Mouse (Mus musculus) limb, embryonic 13.5 days (tissue): Measurements from ENCODE around the gene Gm42688. TPM values are rescaled to one million over a fixed set of nuclear protein-coding genes. Genes with fewer than 3 reads are reported as not detected.

Experiments used
- ATAC-seq: fragments of 200-750 bp; cut with Nextera tagmentation; 2 replicates; pipeline ENCODE4 v1.8.0; 2017; ENCODE audit warnings: low read depth, moderate number of reproducible peaks, moderate TSS enrichment; ENCODE audit not compliant: low FRiP score
- H3K27ac ChIP-seq: fragments of 300-500 bp; sonication (generic); 2 replicates; pipeline ENCODE4 v1.5.1; 2015; ENCODE audit warnings: inconsistent platforms, mild to moderate bottlenecking, moderate library complexity
- H3K27me3 ChIP-seq: fragments of 300-500 bp; sonication (generic); 2 replicates; pipeline ENCODE4 v1.6.1; 2015; ENCODE audit warnings: mild to moderate bottlenecking, inconsistent platforms
- H3K36me3 ChIP-seq: fragments of 300-500 bp; sonication (generic); 2 replicates; pipeline ENCODE4 v1.6.1; 2015; ENCODE audit warnings: inconsistent platforms, mild to moderate bottlenecking, moderate library complexity
- H3K4me1 ChIP-seq: fragments of 300-500 bp; sonication (generic); 2 replicates; pipeline ENCODE4 v1.6.1; 2015; ENCODE audit warnings: inconsistent platforms
- H3K4me2 ChIP-seq: fragments of 300-500 bp; sonication (generic); replicated peaks from 2 replicates; pipeline ENCODE4 v1.6.1; 2015; ENCODE audit warnings: inconsistent platforms, mild to moderate bottlenecking, moderate library complexity
- H3K4me3 ChIP-seq: fragments of 300-500 bp; sonication (generic); 2 replicates; pipeline ENCODE4 v1.5.1; 2015; ENCODE audit warnings: moderate library complexity, mild to moderate bottlenecking, inconsistent platforms
- H3K9ac ChIP-seq: fragments of 300-500 bp; sonication (generic); 2 replicates; pipeline ENCODE4 v1.6.1; 2015; ENCODE audit warnings: mild to moderate bottlenecking, inconsistent platforms
- H3K9me3 ChIP-seq: fragments of 300-500 bp; sonication (generic); 2 replicates; pipeline ENCODE4 v1.6.1; 2016; ENCODE audit warnings: inconsistent platforms
- WGBS: fragments of 180-500 bp; shearing (Covaris S2); methylation state at CpG from one replicate; pipeline ENCODE4 v1.1.7; 2015; 5-methylcytosine and 5-hydroxymethylcytosine counted together
- polyA plus RNA-seq: library from polyadenylated mRNA; unstranded; fragments of >200 nt; fragmentation: Nextera tagmentation; extraction: Ambion mirVana; gene quantifications from 2 replicates; pipeline ENCODE4 v1.2.1, GENCODE M21; 2015

Gm42688 gene
- polyA plus RNA-seq = 2.8 and 3.1 TPM in 2 replicates

DNA sequence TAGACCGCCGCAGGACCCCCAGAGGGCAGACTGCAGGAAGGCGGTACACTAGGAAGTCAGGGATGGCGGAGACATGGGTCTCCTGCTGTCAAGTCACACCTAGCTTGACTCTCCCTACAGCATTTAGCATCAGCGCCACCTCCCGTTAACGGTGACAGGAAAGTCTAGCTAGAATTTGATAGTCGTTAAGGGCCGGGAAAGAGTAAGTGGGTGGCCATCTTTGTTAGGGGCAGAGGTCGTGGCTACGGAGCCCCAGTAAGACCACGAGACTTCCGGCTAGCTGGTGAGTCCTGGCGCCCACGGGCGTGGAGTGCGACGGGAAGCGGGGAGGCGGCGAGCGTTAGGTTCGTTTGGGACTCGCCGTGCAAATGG is at the start of gene Gm42688, which contains the start of gene Ccdc142:
Gm42688 (plus strand) TSS at position 302 of the 372 bp plus-strand sequence.
Ccdc142 (plus strand) TSS at position 286 of the 372 bp plus-strand sequence.
- Histone ChIP-seq H3K36me3 (0 out of 2 replicates have a peak, but pooled peaks cover 3% of the 10 kb centered on the region), H3K4me2 (peak within 1 kb of the TSS; percentile 99), H3K27me3 (peaks cover 2% of the 10 kb centered on the region; the same call in 1 of the 2 replicates), H3K9me3 (no peaks in the 10 kb centered on the region), H3K4me3 (peak within 1 kb of the TSS; percentile 77), H3K4me1 (peaks cover 15% of the 10 kb centered on the region), H3K27ac (peak within 1 kb of the TSS; percentile 83), H3K9ac (peak within 1 kb of the TSS; percentile 86)
- ATAC-seq = peak; percentile 89
- WGBS = under 1% methylated on average over 25 of the region's 25 CpGs

DNA sequence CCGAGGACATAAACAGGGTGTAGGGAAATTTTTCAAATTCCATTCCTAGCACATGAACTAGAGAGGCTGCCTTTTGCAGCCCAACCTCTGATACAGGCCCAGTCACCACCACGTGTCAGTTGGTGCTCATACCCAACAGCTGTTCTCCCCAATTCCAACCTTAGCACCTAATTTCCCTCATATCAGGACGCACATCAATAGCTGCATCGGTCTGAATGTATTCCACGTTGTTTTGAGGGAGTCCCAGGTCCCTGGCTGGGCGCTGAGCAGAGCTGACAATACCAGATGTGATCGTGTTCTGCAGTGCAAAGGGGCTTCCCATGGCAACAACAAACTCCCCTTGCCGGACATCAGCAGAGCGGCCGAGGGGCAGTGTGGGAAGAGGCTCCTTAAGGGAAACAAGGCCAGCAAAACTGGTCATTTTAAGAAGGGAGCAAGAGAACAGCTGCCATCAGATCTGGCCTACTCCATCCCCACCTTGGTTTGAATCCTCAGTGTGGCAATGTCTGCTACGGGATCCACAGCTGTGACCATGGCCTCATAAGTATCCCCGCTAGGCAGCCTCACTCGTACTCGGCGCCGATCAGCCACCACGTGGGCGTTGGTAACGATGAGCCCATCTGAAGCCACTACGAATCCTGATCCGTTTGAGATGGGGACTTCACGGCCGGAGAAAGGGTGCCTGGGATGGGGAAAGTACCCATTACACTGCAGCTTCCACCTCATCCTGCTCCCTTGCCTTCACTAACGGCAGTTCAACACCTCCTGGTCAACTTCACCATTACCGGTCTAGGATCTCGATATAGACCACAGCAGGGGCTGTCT is 48.1 kb upstream of the Gm42688 start:
- Histone ChIP-seq H3K36me3 (peaks cover 59% of the 10 kb centered on the region), H3K4me3 (peak overlapping the region; percentile 96), H3K4me1 (peaks cover 30% of the 10 kb centered on the region), H3K27ac (peak overlapping the region; percentile 93), H3K9me3 (no peaks in the 10 kb centered on the region), H3K27me3 (0 out of 2 replicates have a peak, but pooled peaks cover under 1% of the 10 kb centered on the region), H3K4me2 (peak overlapping the region; percentile 77), H3K9ac (peak overlapping the region; percentile 95)
- 1% methylated on average over 26 of the region's 26 CpGs for WGBS
- ATAC-seq = no peak

DNA sequence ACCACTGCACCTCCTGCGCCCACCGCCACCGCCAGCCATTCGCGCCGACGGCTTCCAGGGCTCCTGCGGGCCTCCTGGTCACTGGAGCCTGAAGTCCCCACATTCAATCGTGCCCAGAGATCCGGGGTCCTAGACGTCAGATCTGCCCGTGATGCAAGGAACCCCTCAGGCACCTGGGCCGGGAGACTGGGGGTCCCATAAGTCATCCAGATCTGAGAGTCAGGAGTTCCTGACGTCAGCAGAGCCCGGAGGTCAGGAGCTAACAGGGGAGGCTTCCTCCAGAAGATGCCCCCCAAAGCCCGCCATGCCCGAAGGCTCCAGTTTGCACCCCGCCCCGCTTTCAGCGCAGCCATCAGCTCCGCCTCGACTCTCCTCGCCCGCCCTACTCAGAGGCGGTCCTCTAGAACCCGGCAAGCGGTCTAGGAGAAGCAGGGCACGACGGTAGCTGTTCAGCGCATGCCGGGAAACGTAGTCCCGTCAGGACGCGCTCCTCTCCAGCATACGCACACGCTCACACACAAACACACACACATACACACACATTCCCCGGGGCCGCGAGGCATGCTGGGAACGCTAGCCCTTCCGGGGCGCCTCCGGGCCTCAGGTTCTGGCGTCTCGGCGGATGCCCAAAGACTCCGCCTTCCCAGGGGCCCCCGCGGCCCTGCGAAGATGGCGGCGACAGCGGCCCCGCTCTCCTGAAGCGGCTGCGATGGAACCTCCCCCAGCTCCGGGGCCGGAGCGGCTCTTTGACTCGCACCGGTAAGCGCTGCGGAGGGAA is 47.2 kb upstream of the Gm42688 start, which contains the start of gene Aup1:
Aup1 (plus strand) TSS at position 448 of the 778 bp plus-strand sequence.
- peak; percentile 96 for ATAC-seq

DNA sequence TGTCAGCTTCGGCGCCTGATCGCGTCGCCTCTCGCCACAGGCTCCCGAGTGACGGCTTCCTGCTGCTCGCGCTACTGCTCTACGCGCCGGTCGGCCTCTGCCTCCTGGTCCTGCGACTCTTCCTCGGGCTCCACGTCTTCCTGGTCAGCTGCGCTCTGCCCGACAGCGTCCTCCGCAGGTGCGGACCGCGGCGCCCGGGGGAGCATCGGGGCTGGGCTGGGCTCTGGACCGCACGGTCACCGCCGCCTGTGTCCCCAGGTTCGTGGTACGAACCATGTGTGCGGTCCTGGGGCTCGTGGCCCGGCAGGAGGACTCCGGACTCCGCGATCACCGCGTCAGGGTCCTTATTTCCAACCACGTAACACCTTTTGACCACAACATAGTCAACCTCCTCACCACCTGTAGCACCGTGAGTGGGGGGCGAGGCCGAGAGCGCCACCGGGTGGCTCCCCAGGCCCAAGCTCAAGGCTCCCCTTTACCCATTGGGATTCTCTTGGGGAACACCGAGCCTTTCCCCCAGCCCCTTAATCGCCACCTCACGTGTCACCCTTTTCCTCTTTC is 46.5 kb upstream of the Gm42688 start, which contains the start of gene Htra2:
Htra2 (minus strand) TSS at position 403 of the 561 bp plus-strand sequence.
- under 1% methylated on average over 48 of the region's 50 CpGs for WGBS
- peaks cover 30% of the 10 kb centered on the region for H3K4me1 ChIP-seq
- peak within 1 kb of the TSS; percentile 96 for H3K4me3 ChIP-seq
- H3K9me3 ChIP-seq = no peaks in the 10 kb centered on the region
- ATAC-seq = no peak; the same call in 1 of the 2 replicates
- H3K36me3 ChIP-seq = peaks cover 48% of the 10 kb centered on the region
- peaks cover 16% of the 10 kb centered on the region for H3K27me3 ChIP-seq
- H3K4me2 ChIP-seq = peak within 1 kb of the TSS; percentile 77
- peak within 1 kb of the TSS; percentile 95 for H3K9ac ChIP-seq
- H3K27ac ChIP-seq = peak within 1 kb of the TSS; percentile 93

More for the DNA sequence above, 47.2 kb upstream of the Gm42688 start, which contains the start of gene Aup1:
- Histone ChIP-seq H3K4me3 (peak within 1 kb of the TSS; percentile 96), H3K4me2 (peak within 1 kb of the TSS; percentile 77), H3K27ac (peak within 1 kb of the TSS; percentile 93), H3K9ac (peak within 1 kb of the TSS; percentile 95), H3K36me3 (peaks cover 55% of the 10 kb centered on the region), H3K27me3 (peaks cover 9% of the 10 kb centered on the region), H3K4me1 (peaks cover 30% of the 10 kb centered on the region), H3K9me3 (no peaks in the 10 kb centered on the region)
- under 1% methylated on average over 64 of the region's 64 CpGs for WGBS

DNA sequence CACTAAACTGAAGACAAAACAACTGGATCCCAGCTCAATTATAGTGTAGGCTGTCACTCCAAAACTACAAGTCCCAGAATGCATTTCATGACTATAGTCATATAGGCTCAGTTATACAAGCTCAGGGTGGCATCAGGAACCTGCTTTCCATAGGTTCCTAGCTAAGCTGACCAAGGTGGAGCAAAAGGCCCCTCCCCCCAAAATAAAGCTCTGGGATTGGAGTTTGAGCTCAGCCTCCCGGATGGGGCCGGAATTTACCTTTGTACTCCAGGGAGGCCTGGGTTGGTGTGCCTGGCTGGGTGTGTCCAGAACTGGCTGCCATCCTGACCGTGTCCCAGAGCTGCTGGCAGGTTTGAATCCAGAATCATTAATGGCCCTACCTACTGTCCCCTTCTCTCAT is 43.6 kb upstream of the Gm42688 start, which contains the start of gene Dqx1:
Dqx1 (plus strand) TSS at position 55 of the 400 bp plus-strand sequence.
- Histone ChIP-seq H3K4me1 (peaks cover 20% of the 10 kb centered on the region), H3K36me3 (peaks cover 27% of the 10 kb centered on the region), H3K9me3 (no peaks in the 10 kb centered on the region), H3K27me3 (peaks cover 44% of the 10 kb centered on the region), H3K27ac (no peak within 1 kb of the TSS), H3K9ac (no peak within 1 kb of the TSS), H3K4me2 (no peak within 1 kb of the TSS), H3K4me3 (no peak within 1 kb of the TSS; the same call in 1 of the 2 replicates)
- no peak for ATAC-seq
- WGBS = 55% methylated on average over 3 of the region's 3 CpGs

DNA sequence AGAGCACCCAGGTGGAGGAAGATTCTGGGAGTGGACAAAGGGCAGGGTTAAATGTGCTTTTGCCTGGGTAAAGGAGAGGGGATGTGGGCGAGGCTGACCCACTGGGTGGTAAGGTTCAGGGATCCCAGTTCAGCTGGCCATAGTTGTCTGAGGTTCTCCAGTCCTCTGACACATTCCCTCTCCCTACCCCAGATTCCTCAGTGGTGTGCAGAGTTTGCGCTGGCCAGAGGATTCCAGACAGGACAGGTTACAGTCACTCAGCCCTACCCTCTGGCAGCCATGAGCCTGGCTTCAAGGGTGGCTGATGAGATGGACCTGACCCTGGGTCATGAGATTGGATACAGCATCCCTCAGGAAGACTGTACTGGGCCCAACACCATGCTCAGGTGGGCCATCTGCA is 42.7 kb upstream of the Gm42688 start:
- Histone ChIP-seq H3K4me2 (no peak overlapping the region), H3K27ac (no peak overlapping the region), H3K27me3 (peaks cover 53% of the 10 kb centered on the region), H3K36me3 (peaks cover 27% of the 10 kb centered on the region), H3K9me3 (no peaks in the 10 kb centered on the region), H3K4me1 (peaks cover 13% of the 10 kb centered on the region), H3K9ac (no peak overlapping the region), H3K4me3 (no peak overlapping the region)
- ATAC-seq = no peak
- WGBS = 81% methylated on average over 2 of the region's 2 CpGs

DNA sequence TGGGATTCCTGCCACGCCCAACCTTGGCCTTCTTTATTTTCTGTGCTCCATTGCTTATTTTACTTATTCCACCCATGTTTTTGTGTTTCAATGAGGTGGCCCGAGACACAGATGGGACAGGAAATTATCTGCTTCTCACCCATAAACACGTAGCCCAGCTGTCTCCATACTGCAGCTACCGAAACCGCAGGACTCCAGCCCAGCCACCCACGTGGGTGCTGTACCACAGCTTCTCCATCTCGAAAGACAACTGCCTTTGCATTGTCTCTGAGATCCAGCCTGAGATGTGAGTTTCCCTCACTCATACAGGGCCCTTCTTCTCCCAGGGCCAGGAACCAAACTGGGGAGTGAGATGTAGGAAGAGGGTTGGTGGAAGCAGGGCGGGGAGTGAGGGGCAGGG is 35.4 kb upstream of the Gm42688 start:
- no peak for ATAC-seq
- no peaks in the 10 kb centered on the region for H3K9me3 ChIP-seq
- no peak overlapping the region for H3K4me3 ChIP-seq
- H3K36me3 ChIP-seq = no peaks in the 10 kb centered on the region
- H3K4me2 ChIP-seq = no peak overlapping the region
- peaks cover 100% of the 10 kb centered on the region for H3K27me3 ChIP-seq
- H3K4me1 ChIP-seq = peaks cover 19% of the 10 kb centered on the region
- 39% methylated on average over 8 of the region's 8 CpGs for WGBS
- no peak overlapping the region for H3K9ac ChIP-seq
- H3K27ac ChIP-seq = no peak overlapping the region

DNA sequence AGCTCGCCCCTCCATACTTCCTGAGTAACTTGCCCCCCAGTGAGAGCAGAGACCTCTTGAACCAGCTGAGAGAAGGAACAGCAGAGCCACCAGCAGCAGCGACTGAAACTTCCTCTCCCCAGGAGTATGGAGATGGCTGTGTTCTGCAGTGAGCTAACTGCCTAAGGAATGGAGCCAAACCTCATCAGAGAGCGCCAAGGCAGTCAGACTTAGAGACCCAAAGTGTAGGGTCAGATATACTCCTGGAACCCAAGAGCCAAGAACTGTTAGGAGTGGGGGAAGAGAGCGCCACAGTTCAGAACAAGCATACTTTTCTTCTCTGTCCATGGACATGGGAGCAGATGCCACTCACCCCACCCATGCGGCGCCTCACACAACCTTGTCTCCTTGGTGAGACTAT is 35.0 kb upstream of the Gm42688 start:
- WGBS = 28% methylated on average over 6 of the region's 6 CpGs
- Histone ChIP-seq H3K4me2 (no peak overlapping the region), H3K27me3 (peaks cover 100% of the 10 kb centered on the region), H3K4me3 (no peak overlapping the region), H3K9ac (no peak overlapping the region), H3K4me1 (peaks cover 23% of the 10 kb centered on the region), H3K36me3 (no peaks in the 10 kb centered on the region), H3K27ac (no peak overlapping the region), H3K9me3 (no peaks in the 10 kb centered on the region)
- ATAC-seq = no peak

DNA sequence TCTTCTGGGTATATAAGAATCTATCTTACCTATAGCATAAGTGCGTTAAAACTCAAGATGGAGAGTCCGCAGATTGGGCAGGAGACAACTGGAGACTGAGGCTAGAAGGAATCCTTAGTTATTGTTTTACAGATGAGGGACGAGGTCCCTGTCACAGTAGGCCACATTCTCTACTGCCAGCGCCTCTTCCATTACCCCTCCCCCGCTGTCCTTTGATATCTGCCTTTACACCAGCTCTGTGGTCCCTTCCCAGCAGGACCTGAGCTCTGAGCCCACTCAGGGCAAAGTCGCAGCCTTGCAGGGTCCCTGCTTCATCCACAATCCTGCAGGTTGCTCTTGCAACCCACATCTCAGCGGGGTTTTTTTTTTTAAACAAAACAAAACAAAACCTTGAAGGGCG is 33.2 kb upstream of the Gm42688 start:
- Histone ChIP-seq H3K4me3 (0 out of 2 replicates have a peak overlapping the region, but pooled peaks have one; percentile 24), H3K36me3 (no peaks in the 10 kb centered on the region), H3K9ac (no peak overlapping the region), H3K4me2 (peak overlapping the region; percentile 48; the same call in 1 of the 2 replicates), H3K4me1 (peaks cover 24% of the 10 kb centered on the region), H3K27me3 (peaks cover 100% of the 10 kb centered on the region), H3K9me3 (no peaks in the 10 kb centered on the region), H3K27ac (no peak overlapping the region)
- WGBS = 8% methylated on average over 8 of the region's 8 CpGs
- ATAC-seq = no peak

DNA sequence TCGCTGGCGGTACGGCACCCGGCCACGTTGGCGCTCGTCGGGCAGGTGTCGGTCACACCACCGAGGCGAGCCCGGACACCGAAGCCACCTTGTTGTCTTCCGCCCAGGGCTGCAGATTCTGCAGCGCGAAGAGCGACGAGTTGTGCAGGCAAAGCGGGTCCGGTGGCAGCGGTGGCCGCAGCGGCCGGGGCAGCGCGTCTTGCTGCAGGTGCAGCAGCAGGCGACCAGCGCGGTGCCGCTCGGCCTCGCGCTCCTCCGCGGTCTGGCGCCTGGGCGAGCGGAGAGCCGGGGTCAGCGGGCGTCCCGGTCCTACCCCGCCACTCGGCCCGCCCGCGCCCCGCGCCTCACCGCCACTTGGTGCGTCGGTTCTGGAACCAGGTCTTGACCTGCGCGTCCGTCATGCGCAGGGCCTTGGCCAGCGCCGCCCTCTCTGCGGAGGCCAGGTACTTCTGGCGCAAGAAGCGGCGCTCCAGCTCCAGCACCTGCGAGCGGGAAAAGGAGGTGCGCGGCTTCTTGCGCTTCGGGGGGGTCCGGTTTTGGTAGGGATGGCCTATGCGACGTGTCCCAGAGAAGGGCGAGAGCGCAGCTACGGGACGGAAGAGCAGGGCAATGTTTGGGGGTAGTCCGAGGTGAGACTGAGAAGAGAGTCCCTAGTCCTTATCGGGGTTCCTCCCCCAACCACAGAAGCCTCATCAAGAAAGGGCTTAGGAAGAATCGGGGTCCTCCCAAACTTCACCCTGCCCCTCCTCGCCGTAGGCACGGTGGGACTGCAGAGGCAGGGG is 32.5 kb upstream of the Gm42688 start:
- ATAC-seq = no peak
- no peak overlapping the region for H3K9ac ChIP-seq
- H3K27me3 ChIP-seq = peaks cover 99% of the 10 kb centered on the region
- peak overlapping the region; percentile 48 for H3K4me2 ChIP-seq
- peaks cover 24% of the 10 kb centered on the region for H3K4me1 ChIP-seq
- 1% methylated on average over 79 of the region's 81 CpGs for WGBS
- H3K27ac ChIP-seq = no peak overlapping the region
- H3K4me3 ChIP-seq = peak overlapping the region; percentile 31
- no peaks in the 10 kb centered on the region for H3K9me3 ChIP-seq
- no peaks in the 10 kb centered on the region for H3K36me3 ChIP-seq
